Mouse (Mus musculus) left cerebral cortex, postnatal 25 days (tissue): ENCODE data around the gene Olfr3. TPM values are rescaled to one million over a fixed set of nuclear protein-coding genes. Genes with fewer than 3 reads are reported as not detected.

ENCODE experiments used
- DNase-seq, 2 experiments: peaks; one replicate each; pipeline ENCODE4 v3.0.0; 2022; ENCODE audit warnings: low spot score in 2 of 2, mixed read lengths in 1 of 2
- intact Hi-C: fragments of 180-260 bp; cut with DNase I; formaldehyde crosslinking; loops from one replicate; pipeline ENCODE4 v1.15.1; 2025
- total RNA-seq, 2 experiments: library from RNA; stranded (reverse); gene quantifications; 2 replicates each; pipeline ENCODE4 v1.2.3; 2021

Gene Olfr3
- total RNA-seq: not detected

GRCm38 (mm10) chr2:36816932-36817331, at the start of gene Olfr3:
Olfr3 (minus strand) TSS chr2:36817032.
- intact Hi-C loops: no loop called here
- no peak for DNase-seq

GRCm38 (mm10) chr2:36862560-36862959, 45.7 kb upstream of the Olfr3 start, which contains the start of gene Olfr351:
Olfr351 (minus strand) TSS chr2:36862660.
- DNase-seq: no peak
- intact Hi-C loops: no loop called here

- intact Hi-C loops: no loop called here
- no peak for DNase-seq
Observed at GRCm38 (mm10) chr2:36846010-36846409, 29.2 kb upstream of the Olfr3 start, which contains the start of gene Olfr350. Olfr350 (plus strand) TSS chr2:36846310.

GRCm38 (mm10) chr2:36790238-36790637, 26.6 kb downstream of the Olfr3 start, which contains the start of gene Olfr50:
Olfr50 (plus strand) TSS chr2:36790538.
- no peak for DNase-seq
- intact Hi-C loops: no loop called here

GRCm38 (mm10) chr2:36783976-36784375, 32.9 kb downstream of the Olfr3 start, which contains the start of gene Olfr348:
Olfr348 (plus strand) TSS chr2:36784276.
- intact Hi-C loops: no loop called here
- DNase-seq: no peak

Other genes starting within 250 kb of the Olfr3 start
- gene Olfr345, start 177.0 kb downstream of the Olfr3 start, total RNA-seq: not detected
- not detected for gene Olfr346, start 131.2 kb downstream of the Olfr3 start, total RNA-seq
- gene Olfr347, start 85.1 kb downstream of the Olfr3 start, total RNA-seq: not detected
- gene Olfr348, start 32.8 kb downstream of the Olfr3 start, total RNA-seq: not detected
- not detected for gene Olfr50, start 26.5 kb downstream of the Olfr3 start, total RNA-seq
- gene Olfr350, start 29.3 kb upstream of the Olfr3 start, total RNA-seq: not detected
- gene Olfr351, start 45.6 kb upstream of the Olfr3 start, total RNA-seq: not detected
- not detected for gene Olfr352, start 51.4 kb upstream of the Olfr3 start, total RNA-seq
- not detected for gene Olfr353, start 75.9 kb upstream of the Olfr3 start, total RNA-seq
- not detected for gene Olfr354, start 88.6 kb upstream of the Olfr3 start, total RNA-seq
- gene Olfr355, start 111.9 kb upstream of the Olfr3 start, total RNA-seq: not detected
- gene Olfr356, start 120.1 kb upstream of the Olfr3 start, total RNA-seq: not detected
- gene Olfr357, start 176.8 kb upstream of the Olfr3 start, total RNA-seq: not detected
- not detected for gene Olfr358, start 192.3 kb upstream of the Olfr3 start, total RNA-seq
- not detected for gene Olfr360, start 248.7 kb upstream of the Olfr3 start, total RNA-seq